In genomic region chr8:126979091-126979920, GRCm38 (mm10) we compare ENCODE assay signal across 8 mouse cellular contexts. TPM values are rescaled to one million over a fixed set of nuclear protein-coding genes. Genes with fewer than 3 reads are reported as not detected.
DNase-seq lines count a peak whose midpoint lies in the region; ATAC-seq and TF ChIP-seq lines count a peak whose summit lies in the region.

No protein-coding gene starts in this region.

- no peaks in the 10 kb centered on the region for H3K36me3 ChIP-seq in kidney, postnatal 0 days (ENCODE audit: insufficient read depth, low read length)
- no peaks in the 10 kb centered on the region for H3K36me3 ChIP-seq in embryonic facial prominence, embryonic 13.5 days
- no peaks in the 10 kb centered on the region for H3K36me3 ChIP-seq in hindbrain, embryonic 15.5 days

- no peak overlapping the region for H3K9ac ChIP-seq in kidney, postnatal 0 days (ENCODE audit: low read depth, low read length)
- H3K9ac ChIP-seq in embryonic facial prominence, embryonic 13.5 days = no peak overlapping the region
- no peak overlapping the region for H3K9ac ChIP-seq in hindbrain, embryonic 15.5 days

- WGBS in kidney, postnatal 0 days = 14% methylated on average over 27 of the region's 27 CpGs
- WGBS in embryonic facial prominence, embryonic 13.5 days = 21% methylated on average over 27 of the region's 27 CpGs
- WGBS in hindbrain, embryonic 15.5 days = 26% methylated on average over 27 of the region's 27 CpGs

- peak; percentile 36 for DNase-seq in kidney, postnatal 0 days (ENCODE audit: low spot score)
- DNase-seq in kidney, adult 11 months = no peak
- peak; percentile 32 for DNase-seq in lung, postnatal 14 days
- peak; percentile 22 for DNase-seq in urinary bladder, postnatal 25 days (ENCODE audit: low spot score)
- no peak for DNase-seq in left cerebral cortex, adult 9 months (ENCODE audit: low spot score in 2 of 2)
- DNase-seq in layer of hippocampus, adult 2 months (ENCODE audit: low spot score in 2 of 2) = no peak

- ATAC-seq in kidney, postnatal 0 days (replicated peaks; ENCODE audit: low FRiP score, low read depth) = no peak
- ATAC-seq in embryonic facial prominence, embryonic 13.5 days (ENCODE audit: insufficient number of reproducible peaks, insufficient read depth, low FRiP score, low TSS enrichment, low read depth) = no peak
- no peak for ATAC-seq in hindbrain, embryonic 15.5 days (ENCODE audit: low FRiP score, low read depth)

- peak overlapping the region; percentile 25 for H3K4me3 ChIP-seq in kidney, postnatal 0 days (replicated peaks; ENCODE audit: low read depth, low read length)
- peak overlapping the region; percentile 32 for H3K4me3 ChIP-seq in embryonic facial prominence, embryonic 13.5 days
- H3K4me3 ChIP-seq in hindbrain, embryonic 15.5 days = peak overlapping the region; percentile 17; the same call in 1 of the 2 replicates
- no peak overlapping the region for H3K4me3 ChIP-seq in layer of hippocampus, adult 2 months

- no peaks in the 10 kb centered on the region for H3K27me3 ChIP-seq in kidney, postnatal 0 days (ENCODE audit: insufficient read depth, low read length)
- H3K27me3 ChIP-seq in embryonic facial prominence, embryonic 13.5 days = peaks cover 22% of the 10 kb centered on the region
- H3K27me3 ChIP-seq in hindbrain, embryonic 15.5 days = peaks cover 13% of the 10 kb centered on the region; the same call in 1 of the 2 replicates

- no peak overlapping the region for H3K27ac ChIP-seq in kidney, postnatal 0 days
- no peak overlapping the region for H3K27ac ChIP-seq in embryonic facial prominence, embryonic 13.5 days
- no peak overlapping the region for H3K27ac ChIP-seq in hindbrain, embryonic 15.5 days (replicated peaks)
- H3K27ac ChIP-seq in layer of hippocampus, adult 2 months = no peak overlapping the region

- no peaks in the 10 kb centered on the region for H3K4me1 ChIP-seq in kidney, postnatal 0 days (replicated peaks; ENCODE audit: insufficient read depth, low read length)
- 0 out of 2 replicates have a peak, but pooled peaks cover 3% of the 10 kb centered on the region for H3K4me1 ChIP-seq in embryonic facial prominence, embryonic 13.5 days
- no peaks in the 10 kb centered on the region for H3K4me1 ChIP-seq in hindbrain, embryonic 15.5 days (replicated peaks)

- H3K9me3 ChIP-seq in kidney, postnatal 0 days (replicated peaks; ENCODE audit: low read length) = no peaks in the 10 kb centered on the region
- no peaks in the 10 kb centered on the region for H3K9me3 ChIP-seq in embryonic facial prominence, embryonic 13.5 days
- H3K9me3 ChIP-seq in hindbrain, embryonic 15.5 days = no peaks in the 10 kb centered on the region

- no peak for TF ChIP-seq CTCF in kidney, postnatal 0 days (IDR thresholded peaks at IDR 0.05; ENCODE audit: low read depth)
- no peak for TF ChIP-seq CTCF in layer of hippocampus, adult 2 months (conservative IDR thresholded peaks at IDR 0.05)

- H3K4me2 ChIP-seq in kidney, postnatal 0 days (ENCODE audit: low read length) = peak overlapping the region; percentile 51
- peak overlapping the region; percentile 51 for H3K4me2 ChIP-seq in embryonic facial prominence, embryonic 13.5 days
- H3K4me2 ChIP-seq in hindbrain, embryonic 15.5 days = peak overlapping the region; percentile 36

RNA-seq across cellular contexts. Expression of gene Rbm34, which starts 8.4 kb away (rescaled TPM):
- 28.6 and 31.4 TPM in 2 replicates for polyA plus RNA-seq in kidney, postnatal 0 days (2015; fragmentation: Nextera tagmentation; extraction: Ambion mirVana)
- polyA plus RNA-seq in embryonic facial prominence, embryonic 13.5 days (2015; fragmentation: Nextera tagmentation; extraction: Ambion mirVana) = 25.3 and 31.7 TPM in 2 replicates
- polyA plus RNA-seq in hindbrain, embryonic 15.5 days (2015; fragmentation: Nextera tagmentation; extraction: Ambion mirVana) = 23.7 and 25.2 TPM in 2 replicates
- 10 to 100 TPM; 12.1 to 12.9 TPM for total RNA-seq in layer of hippocampus, adult 2 months (2021)

RNA-seq across cellular contexts. Expression of gene Tomm20, which starts 33.7 kb away (rescaled TPM):
- polyA plus RNA-seq in kidney, postnatal 0 days (2015; fragmentation: Nextera tagmentation; extraction: Ambion mirVana) = 309 and 315 TPM in 2 replicates
- 180 and 207 TPM in 2 replicates for polyA plus RNA-seq in embryonic facial prominence, embryonic 13.5 days (2015; fragmentation: Nextera tagmentation; extraction: Ambion mirVana)
- polyA plus RNA-seq in hindbrain, embryonic 15.5 days (2015; fragmentation: Nextera tagmentation; extraction: Ambion mirVana) = 196 and 200 TPM in 2 replicates
- 100 to 1,000 TPM; 209 to 214 TPM for total RNA-seq in layer of hippocampus, adult 2 months (2021)

Comparison
In these comparisons a context has a peak if more than half of its experiments do, and no peak if none do; other contexts are left out.
1. DNase-seq: peak in kidney, postnatal 0 days (single experiment), lung, postnatal 14 days (single experiment) and urinary bladder, postnatal 25 days (single experiment); none in kidney, adult 11 months (single experiment), left cerebral cortex, adult 9 months (0 of 2) and layer of hippocampus, adult 2 months (0 of 2).
2. Peak in every context shown above with its lines, with median percentiles within 50 percentile points of each other: H3K4me2 ChIP-seq.